Mouse (Mus musculus) left cerebral cortex, postnatal 36 days (tissue): ENCODE data around the gene 1700017D01Rik. TPM values are rescaled to one million over a fixed set of nuclear protein-coding genes. Genes with fewer than 3 reads are reported as not detected.
"Not testable (repeated sequence)": the region's sequence is repeated elsewhere in the genome, so short reads cannot be mapped to it uniquely, and the experiment has no call there.

ENCODE experiments used
- DNase-seq, 2 experiments: peaks; one replicate each; pipeline ENCODE4 v3.0.0; 2021 to 2022; ENCODE audit warnings: low spot score in 2 of 2, mixed read lengths in 1 of 2
- intact Hi-C: fragments of 180-260 bp; cut with DNase I; formaldehyde crosslinking; loops from one replicate; pipeline ENCODE4 v1.15.1; 2025
- total RNA-seq, 2 experiments: library from RNA; stranded (reverse); gene quantifications; 2 replicates each; pipeline ENCODE4 v1.2.3; 2021

The 1700017D01Rik gene
- total RNA-seq = not detected

DNA sequence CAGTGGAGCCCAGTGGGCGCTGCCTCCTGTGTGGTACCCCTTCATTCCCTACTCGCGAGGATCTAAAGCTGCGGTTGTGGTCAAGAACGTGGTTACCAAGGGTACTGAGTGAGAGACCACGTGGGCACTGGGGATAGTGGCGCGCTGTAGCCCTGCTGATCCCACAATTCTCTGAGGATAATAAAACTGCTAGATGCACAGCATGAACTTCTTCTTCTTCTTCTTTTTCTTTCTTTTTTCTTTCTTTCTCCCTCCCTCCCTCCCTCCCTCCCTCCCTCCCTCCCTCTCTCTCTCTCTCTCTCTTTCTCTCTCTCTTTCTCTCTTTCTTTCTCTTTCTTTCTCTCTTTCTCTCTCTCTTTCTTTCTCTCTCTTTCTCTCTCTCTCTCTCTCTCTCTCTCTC lies at the start of gene 1700017D01Rik:
Gene 1700017D01Rik (minus strand): TSS at position 101 of the 400 bp plus-strand sequence.
- intact Hi-C loops, DNase-seq: not testable (repeated sequence)

GRCm38 (mm10) chr19:11177464-11177863 lies 46.8 kb upstream of the 1700017D01Rik start:
- intact Hi-C loops = no loop called here

GRCm38 (mm10) chr19:11165172-11165571 lies 34.5 kb upstream of the 1700017D01Rik start, which contains the start of gene 1700025F22Rik:
TSS of gene 1700025F22Rik (minus strand) at chr19:11165320.
- DNase-seq = no peak
- intact Hi-C loops = no loop called here

More at GRCm38 (mm10) chr19:11177464-11177863, 46.8 kb upstream of the 1700017D01Rik start:
- DNase-seq = no peak

DNA sequence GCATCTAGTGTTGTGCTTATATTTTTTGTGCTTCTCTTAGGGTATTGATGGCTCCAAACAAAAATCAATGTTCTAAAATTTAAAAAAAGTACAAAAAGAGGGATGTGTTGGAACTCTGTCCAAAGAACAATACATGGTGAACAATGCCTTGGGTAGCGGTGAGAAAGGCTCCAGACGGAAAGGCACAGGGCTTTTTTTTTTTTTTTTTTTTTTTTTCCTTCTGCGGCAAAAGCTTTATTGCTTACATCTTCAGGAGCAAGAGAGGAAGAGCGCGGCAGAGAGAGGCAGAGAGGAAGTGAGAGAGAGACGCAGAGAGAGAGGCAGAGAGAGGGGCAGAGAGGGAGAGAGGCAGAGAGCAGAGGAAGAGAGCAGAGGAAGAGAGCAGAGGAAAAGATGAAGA lies 27.2 kb upstream of the 1700017D01Rik start:
- intact Hi-C loops, DNase-seq: not testable (repeated sequence)

DNA sequence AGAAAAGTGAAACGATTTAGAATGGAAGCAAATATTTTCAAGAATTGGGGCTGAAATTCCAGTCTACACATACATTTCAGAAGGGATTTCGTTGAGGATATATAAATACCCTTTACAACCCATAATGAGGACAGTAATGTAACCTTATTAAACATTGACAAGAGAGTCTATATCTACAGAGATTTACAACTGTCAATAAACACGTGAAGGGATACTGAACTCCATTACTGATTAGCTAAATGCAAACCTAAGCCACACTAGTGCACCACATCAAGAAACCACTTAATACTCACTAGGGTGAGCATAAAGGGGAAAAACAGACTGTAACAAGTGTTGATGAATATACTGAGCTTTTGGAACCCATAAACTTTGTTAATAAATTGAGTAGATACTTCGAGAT lies 4.7 kb upstream of the 1700017D01Rik start:
- DNase-seq = no peak
- intact Hi-C loops = no loop called here

DNA sequence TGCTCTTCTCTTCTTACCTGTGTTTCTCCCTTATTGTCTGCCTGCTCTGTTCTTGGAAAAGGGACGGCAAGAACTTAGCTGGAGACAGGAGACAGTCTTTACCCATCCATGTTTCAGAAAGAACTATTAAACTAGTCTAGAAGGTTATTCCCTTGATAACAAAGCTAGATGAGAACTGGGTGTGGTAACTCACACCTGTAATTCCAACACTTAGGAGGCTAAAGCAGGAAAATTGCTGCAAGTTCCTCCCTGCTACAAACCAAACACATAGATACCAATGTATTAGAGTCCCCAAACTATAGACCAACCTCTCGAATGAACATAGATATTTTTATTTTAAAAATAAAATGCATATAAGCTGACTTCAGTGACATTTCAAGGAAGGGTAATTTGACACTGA lies 4.2 kb upstream of the 1700017D01Rik start:
- intact Hi-C loops = no loop called here

GRCm38 (mm10) chr19:11129702-11130101 lies 974 bp downstream of the 1700017D01Rik start:
- intact Hi-C loops = no loop called here
- no peak for DNase-seq

More for the DNA sequence above, 4.2 kb upstream of the 1700017D01Rik start:
- DNase-seq = no peak

GRCm38 (mm10) chr19:11121016-11121420 lies 9.7 kb downstream of the 1700017D01Rik start:
- intact Hi-C loops = not testable (repeated sequence)
- peak in 1 of 2 experiments; percentile 19 for DNase-seq

GRCm38 (mm10) chr19:11119338-11119737 lies 11.3 kb downstream of the 1700017D01Rik start:
- intact Hi-C loops = no loop called here
- no peak for DNase-seq

DNA sequence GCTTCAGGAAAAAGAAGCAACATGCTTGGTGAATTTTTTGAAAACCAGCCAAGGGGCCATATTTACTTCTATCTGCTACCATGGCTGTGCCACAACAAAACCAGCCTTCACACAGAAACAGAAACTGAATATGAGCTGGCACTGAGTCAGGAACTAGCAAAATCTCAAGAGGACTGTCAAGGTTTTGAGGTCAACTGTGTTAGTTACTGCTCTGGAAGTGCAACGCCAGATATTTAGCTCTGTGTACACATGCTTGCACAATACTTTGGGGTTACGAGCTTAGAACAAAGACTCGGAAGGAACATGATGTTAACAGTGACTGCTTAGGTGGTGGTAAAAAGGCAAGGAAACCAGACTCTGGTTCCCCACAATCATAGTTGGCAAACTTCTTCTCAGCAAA lies 22.9 kb downstream of the 1700017D01Rik start:
- intact Hi-C loops = no loop called here
- DNase-seq = no peak

GRCm38 (mm10) chr19:11101880-11102279 lies 28.8 kb downstream of the 1700017D01Rik start:
- intact Hi-C loops = no loop called here
- DNase-seq = no peak

GRCm38 (mm10) chr19:11098401-11098800 lies 32.3 kb downstream of the 1700017D01Rik start:
- intact Hi-C loops = no loop called here
- DNase-seq = no peak

DNA sequence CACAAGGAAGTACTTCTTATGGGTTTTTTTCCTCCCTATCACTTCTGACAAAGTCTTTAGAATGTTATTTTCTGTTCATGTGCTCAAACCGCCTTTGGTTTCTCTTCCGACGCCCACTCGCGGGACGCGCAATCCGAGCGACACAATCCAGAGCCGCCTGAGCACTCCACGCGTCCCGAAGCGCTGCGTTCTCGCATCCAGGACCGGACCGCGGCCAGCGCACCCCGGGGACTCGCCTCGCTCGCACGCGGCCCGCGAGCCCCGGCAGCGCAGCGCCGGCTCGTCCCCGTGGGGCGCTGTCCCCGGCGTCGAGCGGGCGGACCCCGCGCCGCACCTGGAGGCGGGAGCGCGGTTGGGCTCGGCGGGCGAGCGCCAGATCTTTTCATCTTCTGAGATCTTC lies 38.5 kb downstream of the 1700017D01Rik start:
- intact Hi-C loops = not testable (repeated sequence)
- DNase-seq = peak in 1 of 2 experiments; percentile 4

DNA sequence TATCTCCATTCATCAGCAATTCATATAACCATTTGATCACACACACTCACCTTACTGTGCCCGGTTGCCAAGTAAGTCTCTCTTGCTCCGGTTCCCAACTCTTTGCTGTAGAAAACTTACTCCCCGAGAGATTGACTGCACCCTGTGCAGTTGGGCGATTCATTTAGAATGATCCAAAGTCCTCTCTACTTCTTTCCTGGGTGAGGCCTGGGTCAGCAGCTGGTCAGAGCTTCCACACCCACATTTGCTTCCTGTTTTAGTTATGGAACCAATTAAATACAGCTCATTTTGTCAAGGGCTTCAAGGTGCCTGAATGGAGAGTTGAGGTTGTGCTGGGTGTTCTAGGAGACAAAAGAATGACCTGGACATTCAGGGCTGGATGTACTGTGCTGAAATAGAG lies 49.7 kb downstream of the 1700017D01Rik start, which contains the start of gene Ms4a8a:
Gene Ms4a8a (minus strand): TSS at position 169 of the 400 bp plus-strand sequence.
- intact Hi-C loops = no loop called here
- no peak for DNase-seq

GRCm38 (mm10) chr19:11070364-11070763 lies 60.3 kb downstream of the 1700017D01Rik start:
- DNase-seq = no peak
- intact Hi-C loops = no loop called here

GRCm38 (mm10) chr19:11065202-11065875 lies 65.3 kb downstream of the 1700017D01Rik start:
- no peak for DNase-seq
- intact Hi-C loops = no loop called here

- intact Hi-C loops = no loop called here
- no peak for DNase-seq
Measured at GRCm38 (mm10) chr19:11060900-11061299, 69.8 kb downstream of the 1700017D01Rik start.

DNA sequence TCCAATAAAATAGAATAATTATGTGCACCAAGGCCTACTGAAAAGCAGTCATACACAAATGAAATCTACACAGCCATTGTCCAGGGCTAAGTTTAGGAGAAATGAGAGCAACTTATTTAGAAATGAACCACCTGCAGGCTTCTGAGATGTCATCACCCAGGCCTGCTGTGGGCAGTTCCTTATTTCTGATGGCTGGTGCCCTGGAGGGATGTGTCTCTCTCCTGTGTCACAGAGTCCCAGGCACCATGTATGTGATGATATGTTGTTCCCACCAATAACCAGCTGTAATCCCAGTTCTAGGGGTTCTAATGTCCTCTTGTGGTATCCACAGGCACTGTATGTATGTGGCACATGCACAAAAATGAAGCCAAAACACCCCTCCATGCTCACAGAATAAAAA lies 70.7 kb downstream of the 1700017D01Rik start:
- no peak for DNase-seq

GRCm38 (mm10) chr19:11055700-11056099 lies 75.0 kb downstream of the 1700017D01Rik start:
- intact Hi-C loops, DNase-seq: not testable (repeated sequence)

More for the DNA sequence above, 70.7 kb downstream of the 1700017D01Rik start:
- intact Hi-C loops = no loop called here

GRCm38 (mm10) chr19:11053277-11053676 lies 77.4 kb downstream of the 1700017D01Rik start:
- intact Hi-C loops = no loop called here
- DNase-seq = no peak

DNA sequence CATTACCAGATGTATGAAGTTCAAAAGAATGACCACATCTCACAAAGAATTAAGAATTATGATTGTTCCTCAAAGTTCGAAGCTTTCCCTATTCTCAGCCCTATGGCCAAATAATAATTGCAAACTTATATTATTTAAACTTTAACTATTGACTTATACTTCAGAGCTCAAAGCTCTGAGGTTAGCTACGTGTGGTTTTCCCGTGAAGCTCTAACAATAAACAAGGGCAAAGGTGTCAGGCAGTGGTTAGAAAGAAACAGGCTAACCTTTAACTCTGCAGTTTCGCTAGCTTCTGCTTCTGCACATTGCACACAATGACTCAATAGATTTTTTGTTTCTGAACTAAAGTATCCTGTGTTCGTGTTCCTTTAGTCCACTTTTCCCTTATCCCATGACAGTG lies 77.8 kb downstream of the 1700017D01Rik start:
- intact Hi-C loops = no loop called here
- DNase-seq = no peak
